Mouse (Mus musculus): ENCODE data around the gene Mepce.
A peak's percentile ranks its signal among the peaks of the same experiment; 100 is the strongest.
"Not testable (repeated sequence)": the region's sequence is repeated elsewhere in the genome, so short reads cannot be mapped to it uniquely, and the experiment has no call there.

The Mepce gene

DNA sequence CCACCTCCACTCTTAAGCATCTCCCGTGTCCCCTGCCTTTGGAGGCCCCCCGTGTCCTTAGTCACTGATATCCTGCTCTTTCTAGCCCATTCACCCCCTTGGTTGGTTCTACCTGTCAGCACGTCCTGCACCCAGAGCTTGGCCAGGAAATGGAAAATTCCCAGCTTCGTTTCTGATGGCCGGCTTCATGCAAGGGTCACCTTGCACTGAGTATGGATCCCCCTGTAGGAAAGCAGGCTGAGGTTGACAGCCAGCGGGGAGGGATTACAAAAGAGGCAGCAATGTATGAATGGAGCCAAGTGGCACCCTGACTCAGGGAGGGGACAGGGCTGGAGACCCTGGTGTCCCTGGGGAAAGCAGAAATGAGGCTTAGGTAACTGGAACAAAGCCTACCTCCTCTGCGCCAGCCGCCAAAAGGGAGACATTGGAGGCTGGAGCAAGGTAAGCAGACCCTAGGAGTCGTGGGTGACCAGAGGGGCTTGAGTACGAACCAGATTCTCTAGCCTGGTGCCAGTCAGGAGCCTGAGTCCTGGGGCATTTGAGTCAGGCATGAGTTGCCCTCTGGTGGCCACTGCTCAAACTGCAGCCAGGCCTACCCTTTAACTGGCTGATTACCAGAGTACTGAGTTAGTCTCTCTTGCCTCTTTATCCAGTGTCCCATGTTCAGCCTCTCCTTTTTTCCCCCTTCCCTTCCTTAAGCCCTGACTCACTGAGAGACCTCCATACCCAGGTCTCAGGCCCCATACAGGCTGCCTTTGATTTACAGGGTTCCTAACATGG, 30.4 kb downstream of the Mepce start:
- peak; percentile 87 for DNase-seq

DNA sequence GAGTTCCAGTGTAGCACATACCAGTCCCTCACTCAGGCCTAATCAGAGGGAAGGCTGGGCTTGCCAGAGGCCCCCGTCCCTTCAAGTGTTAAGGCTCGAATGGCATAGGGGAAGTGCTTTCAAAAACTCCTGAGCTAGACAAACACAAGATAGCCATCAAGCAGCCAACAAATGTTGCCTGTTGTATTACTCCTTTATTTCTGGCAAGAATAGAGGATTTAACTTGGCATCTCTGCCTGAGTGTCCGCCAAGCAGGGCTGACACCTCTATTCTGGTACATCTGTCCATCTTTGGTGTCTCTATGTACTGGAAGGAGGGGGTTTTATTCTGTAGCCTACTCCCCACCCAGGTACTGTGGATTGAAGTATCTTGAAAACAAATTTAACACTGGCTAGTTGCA, 31.3 kb downstream of the Mepce start:
- DNase-seq: peak; percentile 4

DNA sequence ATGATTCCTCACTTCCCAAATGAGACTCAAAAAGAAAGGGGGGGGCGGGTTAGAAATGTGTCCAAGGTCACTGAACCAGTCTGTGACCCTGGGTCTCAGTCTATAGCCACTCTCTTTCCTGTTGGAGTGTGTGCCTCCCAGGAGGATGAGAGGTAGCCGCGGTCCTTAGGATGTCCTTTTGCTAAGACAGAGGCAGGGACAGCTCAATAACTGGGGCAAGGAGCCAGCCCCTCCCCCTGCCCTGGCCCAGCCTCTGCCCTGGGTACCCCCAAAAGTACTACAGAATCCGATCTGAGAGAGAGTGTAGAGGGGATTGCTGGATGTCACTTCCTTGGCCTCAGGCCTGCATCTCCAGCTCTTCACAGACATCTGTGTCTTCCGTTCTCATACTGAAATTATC, 32.0 kb downstream of the Mepce start:
- DNase-seq: peak; percentile 4

DNA sequence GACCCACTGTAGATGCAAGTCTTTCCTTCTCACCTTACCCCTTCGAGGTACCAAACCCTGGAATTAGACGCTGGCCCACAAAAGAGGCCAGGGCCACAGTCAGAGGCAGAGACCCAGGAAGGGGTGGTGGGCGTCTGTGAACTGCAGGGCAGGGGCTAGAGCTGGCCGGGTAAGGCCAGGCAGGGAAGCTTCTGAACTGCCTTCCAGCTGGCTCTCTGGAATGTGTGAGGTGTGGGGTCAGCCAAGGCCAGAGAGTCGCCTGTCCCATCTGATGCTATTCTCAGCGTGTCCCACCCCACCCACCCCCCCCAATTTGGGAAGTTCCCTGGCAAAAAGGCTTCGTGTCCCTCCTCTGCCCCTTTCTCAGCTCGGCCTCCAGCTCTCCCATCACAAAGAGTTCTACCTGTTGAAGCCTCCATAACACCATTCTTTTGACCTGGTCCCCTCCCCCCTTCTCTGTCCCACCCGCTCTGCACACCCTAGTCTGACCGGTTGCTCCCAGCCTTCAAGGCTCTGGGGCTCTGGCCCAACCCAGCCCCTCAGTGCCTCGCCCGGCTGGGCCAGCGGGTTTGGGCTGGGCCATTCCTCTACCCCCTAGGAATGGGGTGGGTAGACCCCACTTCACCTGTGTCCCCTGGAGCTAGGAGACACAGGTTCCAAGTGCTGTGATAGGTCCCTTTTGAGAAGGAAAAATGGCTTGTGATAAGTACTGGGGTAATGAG, 34.2 kb downstream of the Mepce start:
- no peak for DNase-seq

DNA sequence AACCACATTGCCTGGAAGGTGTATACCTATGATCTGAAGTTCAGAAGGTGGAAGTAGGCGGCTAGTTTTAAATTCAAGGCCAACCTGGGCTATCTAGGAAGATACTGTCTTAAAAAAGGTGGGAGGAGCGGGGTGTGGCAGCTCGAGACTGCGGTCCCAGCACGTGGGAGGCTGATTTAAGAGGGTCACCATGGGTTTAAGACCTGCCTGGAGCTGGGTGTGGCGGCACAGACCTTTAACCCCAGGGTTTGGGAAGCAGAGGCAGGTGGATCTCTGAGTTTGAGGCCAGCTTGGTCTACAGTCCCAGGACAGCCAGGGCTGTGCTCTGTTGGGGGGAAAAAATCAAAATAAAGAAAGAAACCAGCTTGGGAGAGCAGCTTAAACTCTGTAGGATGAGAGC, 35.5 kb downstream of the Mepce start:
- no peak for DNase-seq

DNA sequence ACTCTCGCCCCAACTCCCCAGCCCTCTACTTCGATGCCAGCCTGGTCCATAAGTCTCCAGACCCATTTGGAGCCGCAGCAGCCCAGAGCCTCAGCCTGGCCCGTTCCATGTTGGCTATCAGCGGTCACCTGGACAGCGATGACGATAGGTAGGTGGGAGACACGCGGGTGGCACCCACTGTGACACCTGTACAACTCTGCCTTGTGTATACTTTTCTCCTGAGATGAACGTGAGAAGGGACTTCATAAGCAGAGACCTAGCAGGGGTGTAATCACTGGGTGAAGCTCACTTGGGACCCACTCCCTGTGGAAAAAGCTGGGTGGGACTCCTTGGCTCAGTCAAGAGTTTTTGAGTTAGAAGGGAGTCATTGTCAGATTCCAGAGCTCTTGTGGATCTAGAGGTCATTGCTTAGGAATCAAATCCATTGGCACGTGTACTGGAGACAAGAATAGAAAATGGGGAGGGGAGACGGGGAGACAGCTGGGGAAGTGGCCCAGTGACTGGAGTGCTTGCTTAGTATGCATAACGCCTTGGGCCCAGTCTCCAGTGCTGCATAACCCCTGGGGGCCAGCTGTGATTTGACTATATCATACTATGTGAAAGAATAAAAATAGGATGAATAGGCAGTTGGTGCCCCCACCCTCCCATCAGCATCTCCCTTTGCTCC, 36.1 kb downstream of the Mepce start:
- no peak for DNase-seq

DNA sequence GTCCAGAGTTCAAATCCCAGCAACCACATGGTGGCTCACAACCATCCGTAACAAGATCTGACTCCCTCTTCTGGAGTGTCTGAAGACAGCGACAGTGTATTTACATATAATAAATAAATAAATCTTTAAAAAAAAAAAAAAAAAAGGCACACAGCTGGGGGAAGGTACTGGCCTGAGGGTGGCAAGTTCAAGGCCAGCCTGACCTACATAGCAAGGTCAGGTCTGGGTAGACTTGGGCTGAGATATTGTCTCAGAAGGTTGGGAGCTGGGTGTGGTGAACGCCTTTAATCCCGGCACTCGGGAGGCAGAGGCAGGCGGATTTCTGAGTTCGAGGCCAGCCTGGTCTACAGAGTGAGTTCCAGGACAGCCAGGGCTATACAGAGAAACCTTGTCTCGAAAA, 37.2 kb downstream of the Mepce start:
- not testable (repeated sequence) for DNase-seq

DNA sequence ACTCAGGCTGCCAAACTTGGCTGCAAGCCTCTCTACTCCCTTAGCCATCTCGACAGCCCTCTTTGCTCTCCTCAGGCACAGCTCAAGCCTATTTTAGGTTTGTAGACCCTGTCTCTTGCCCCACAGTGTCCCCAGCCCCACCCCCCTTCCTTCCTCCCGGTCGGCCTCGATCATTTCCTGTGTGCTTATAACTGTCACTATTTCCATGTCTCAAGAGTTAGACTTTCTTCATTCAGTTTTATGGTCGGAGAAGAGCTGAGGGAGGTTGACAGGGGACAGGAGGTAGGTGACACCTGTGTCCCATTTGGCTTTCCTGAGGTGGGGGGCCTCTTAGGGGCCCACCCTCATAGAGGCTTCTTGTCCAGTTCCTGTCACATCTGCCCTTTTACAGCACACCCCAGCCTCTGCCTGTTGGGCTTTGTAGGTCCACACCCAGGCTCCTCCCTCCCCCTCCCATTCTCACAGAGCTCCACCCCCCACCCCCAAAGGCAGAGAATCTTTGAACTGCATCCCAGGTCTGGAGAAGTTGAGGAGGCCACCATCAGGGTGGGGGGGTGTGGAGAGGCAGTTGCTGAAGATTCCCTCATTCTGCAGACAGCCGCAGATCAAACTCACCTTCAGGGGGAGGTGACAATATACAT, 38.1 kb downstream of the Mepce start:
- DNase-seq: no peak

DNA sequence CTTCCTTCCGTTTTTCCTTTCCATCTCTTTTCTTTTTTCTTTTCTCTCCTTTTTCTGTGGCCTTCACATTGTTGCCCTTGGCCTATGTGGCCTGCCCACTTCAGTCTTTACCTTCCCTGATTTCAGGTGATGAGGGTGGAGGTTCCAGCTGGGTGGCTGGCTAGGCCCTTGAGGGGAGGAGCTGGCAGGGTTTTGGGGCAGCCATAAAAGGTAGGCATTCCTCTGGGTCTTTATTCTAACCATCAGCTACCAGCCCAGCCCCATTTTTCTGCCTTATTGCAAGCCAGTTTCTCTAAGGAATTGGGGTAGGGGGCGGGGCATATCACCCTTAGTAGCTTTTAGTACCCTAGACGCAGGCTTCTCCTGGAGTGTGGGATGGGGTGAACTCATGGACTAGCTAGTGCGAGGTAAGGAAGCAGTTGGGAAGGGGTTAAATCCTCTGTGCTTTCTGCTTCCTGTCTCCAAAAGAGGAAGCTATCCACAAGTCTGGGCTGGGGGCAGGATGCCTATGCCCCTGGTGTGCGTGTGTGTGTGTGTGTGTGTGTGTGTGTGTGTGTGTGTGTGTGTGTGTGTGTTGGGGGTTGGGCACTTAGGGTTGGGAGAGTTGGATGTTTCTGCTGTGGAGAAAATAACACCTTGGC, 39.2 kb downstream of the Mepce start:
- DNase-seq: peak; percentile 49

DNA sequence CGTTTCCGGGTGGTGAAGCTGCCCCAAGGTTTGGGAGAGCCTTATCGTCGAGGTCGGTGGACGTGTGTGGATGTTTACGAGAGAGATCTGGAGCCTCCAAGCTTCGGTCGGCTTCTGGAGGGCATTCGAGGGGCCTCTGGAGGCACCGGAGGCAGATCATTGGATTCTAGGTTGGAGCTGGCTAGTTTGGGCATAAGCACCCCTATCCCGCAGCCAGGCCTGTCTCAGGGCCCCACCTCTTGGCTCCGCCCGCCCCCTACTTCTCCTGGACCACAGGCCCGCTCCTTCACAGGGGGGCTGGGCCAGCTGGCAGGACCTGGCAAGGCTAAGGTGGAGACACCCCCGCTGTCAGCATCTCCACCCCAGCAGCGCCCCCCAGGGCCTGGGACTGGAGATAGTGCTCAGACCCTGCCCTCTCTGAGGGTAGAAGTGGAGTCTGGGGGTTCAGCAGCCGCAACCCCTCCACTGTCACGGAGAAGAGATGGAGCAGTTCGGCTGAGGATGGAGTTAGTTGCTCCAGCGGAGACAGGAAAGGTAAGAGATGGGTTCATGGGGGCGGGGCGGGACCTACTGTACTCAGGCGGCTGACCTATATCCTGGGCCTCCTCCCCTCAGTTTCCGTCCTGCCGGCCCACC, 40.0 kb downstream of the Mepce start:
- DNase-seq: peak; percentile 47

DNA sequence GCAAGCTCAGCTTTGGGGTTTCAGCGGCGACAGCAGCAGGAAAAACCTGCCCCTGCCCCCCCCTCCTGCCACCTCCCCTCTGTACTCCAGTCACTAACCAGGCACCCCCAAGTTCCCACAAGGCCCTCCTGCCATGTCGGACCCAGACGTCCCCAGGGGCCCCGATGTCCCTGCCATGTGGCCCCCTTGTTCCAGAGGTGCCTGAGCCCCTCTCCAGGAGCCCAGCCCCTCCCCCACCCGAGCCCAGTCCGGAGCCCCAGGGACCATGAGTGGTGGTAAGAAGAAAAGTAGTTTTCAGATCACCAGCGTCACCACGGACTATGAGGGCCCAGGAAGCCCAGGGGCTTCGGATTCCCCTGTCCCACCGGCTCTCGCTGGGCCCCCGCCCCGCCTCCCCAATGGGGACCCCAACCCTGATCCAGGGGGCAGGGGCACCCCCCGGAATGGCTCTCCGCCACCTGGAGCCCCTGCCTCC, 40.6 kb downstream of the Mepce start:
- no peak for DNase-seq

DNA sequence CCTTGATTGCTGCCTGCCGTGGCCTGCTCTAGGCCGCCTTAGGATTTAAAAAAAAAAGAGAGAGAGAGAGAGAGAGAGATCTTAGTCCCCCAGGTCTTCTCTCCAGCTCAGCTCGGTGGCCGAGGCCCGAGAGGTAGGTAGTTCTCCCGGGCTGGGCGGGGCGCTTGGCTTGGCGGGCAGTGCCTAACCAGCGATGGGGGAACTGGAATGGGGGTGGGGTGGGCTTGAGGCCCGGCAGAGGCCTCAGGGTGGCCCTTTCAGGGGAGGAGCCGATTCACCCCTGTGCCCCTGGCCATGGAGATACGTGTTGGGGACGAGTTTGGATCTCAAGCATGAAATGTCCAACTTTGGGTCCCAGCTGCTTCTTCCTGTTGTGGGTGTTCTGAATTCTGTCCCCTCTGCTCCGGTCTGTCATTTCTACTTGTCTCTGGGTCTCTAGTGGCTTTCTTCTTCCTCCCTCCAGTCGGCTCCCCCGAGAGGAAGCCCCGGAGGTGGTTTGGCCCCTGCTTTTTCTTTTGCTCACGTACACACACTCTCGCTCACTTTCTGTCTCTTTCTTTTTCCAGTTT, 41.1 kb downstream of the Mepce start:
- no peak for DNase-seq

DNA sequence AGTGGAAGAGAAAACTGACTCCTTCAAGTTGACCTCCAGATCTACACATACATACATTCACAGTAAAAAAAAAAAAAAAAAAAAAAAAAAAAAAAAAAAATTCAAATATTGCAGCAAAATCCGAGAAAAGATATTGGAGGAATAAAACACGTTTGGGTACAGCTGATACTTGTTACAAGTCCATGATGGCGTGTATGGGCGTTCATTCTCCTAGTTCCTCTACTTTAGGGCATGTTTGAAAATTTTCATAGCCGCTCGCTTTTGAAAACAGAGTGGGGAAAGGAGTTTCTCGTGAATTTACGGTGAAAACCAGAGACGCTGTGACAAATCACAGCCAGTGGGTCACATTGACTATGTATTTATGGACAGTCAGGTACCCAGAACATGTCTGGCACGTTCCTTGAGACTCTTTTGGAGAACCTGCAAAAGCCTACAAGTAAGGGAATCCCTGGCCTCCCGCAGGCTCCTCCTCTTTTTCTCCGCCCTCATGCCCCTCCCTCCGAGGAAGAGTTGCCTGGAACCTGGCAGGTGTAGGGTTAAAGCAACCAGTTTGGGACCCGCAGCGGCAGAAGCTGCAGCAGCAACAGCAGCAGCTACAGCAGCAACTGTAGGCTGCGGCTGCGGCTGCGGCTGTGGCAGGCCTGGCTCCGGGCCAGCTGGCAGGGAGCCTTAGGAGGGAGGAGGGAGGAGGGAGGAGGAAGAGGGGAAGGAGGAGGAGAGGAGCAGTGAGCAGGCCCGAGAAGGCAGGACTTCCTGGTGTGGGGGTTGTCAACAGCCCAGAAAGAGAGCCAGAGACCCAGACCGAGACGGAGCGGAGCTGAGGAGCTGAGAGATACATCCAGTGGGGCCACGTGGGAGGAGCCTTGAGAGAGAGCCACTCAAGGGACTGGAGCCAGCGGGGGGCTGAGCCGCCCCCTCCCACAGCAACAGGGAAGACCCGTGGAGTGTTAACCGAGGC, 42.0 kb downstream of the Mepce start, which contains the start of gene Tsc22d4:
Gene Tsc22d4 (plus strand): TSS at position 517 of the 958 bp plus-strand sequence.
- DNase-seq: peak; percentile 95

DNA sequence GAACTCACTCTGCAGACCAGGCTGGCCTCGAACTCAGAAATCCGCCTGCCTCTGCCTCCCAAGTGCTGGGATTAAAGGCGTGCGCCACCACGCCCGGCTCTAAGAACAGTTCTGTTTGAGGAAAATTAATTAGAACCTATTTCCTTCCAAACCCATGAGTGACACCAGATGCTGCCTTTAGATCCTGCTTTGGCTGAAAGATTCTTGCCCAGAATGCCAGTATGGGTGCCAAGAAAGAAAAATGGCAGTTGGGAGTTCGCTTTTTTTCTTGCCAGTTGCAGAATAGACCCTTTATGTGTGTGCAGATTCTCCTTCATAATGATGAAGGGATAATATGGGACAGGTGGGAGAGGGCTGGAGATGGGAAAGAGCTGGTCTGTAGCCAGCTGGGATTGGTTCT, 43.3 kb downstream of the Mepce start:
- no peak for DNase-seq

DNA sequence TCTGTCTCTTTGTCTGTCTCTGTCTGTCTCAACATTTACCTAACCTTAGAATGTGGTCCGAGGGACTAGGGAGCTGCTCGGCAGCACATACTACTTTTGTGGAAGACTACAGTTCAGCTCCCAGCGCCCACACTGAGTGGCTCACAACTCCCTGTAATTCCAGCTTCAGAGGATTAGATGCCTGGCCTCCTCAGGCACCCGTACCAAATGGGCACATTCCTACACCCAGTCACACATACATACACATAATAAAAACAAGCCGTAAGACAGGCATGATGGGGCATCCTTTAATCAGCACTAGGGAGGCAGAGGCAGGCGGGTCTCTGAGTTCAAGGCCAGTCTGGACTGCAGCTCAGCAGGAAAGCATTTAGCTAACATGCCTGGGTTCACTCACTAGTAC, 44.6 kb downstream of the Mepce start:
- DNase-seq: no peak

DNA sequence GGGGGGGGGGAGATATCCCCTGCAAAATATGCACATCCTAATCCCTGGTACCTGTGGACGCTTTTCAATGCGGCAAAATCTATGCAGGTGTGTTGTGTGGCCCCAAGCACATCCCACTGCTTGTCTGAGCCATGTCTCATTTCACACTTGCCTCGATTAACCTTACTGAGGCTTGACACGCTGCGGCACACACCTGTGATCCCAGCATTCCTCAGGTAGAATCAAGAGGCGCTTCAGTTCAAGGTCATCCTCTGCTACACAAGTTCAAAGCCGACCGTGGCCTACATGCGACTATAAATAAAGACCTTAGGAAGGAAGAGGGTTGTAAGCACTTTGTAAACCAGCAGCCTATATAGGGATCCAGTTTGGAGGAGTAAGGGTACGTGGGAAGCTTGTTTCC, 45.4 kb downstream of the Mepce start:
- no peak for DNase-seq

DNA sequence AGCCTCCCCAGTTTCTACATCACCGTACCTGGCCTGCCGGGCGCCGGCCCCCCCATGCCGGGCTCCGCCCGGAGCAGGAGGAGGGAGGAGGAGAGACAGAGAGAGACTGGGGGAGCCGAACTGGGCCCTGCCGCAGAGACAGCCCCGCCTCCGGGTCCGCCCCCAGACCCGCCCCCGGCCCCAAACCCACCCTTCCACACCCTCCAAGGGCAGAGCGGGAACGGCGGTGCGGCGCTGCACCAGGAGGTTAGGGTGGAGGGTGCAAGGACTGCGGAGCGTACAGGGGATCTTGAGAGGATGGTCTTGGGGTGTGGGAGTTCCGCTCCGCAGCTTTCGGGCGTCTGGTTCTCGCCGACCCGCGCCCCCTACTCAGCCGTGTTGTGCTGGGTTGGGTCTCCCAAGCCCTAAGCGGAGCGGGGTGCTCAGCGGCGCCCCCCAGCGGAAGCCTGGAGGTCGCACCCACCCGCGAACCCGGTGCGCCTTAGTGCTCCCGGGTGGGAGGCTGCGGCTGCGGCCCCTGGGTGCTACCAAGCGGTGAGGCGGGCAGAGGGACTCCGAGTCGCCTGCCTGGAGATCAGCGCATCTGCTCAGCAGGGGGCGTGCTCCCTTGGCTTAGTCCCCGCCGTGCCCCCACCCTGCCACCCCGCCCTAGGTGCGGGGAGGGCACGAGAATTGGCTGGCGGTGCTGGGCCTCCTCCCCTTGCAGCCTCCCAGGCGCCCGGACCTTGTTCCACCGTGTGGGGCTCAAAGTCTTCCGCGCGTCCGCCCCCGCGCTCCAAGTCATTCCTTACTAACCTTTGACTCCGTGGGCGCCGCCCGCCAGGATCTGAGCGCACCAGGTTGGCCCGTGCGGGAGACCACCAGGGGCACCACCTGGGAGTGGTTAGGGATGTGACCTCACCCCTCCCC, 46.2 kb downstream of the Mepce start, which contains the start of gene Nyap1:
Gene Nyap1 (minus strand): TSS at position 585 of the 909 bp plus-strand sequence.
- peak; percentile 91 for DNase-seq

DNA sequence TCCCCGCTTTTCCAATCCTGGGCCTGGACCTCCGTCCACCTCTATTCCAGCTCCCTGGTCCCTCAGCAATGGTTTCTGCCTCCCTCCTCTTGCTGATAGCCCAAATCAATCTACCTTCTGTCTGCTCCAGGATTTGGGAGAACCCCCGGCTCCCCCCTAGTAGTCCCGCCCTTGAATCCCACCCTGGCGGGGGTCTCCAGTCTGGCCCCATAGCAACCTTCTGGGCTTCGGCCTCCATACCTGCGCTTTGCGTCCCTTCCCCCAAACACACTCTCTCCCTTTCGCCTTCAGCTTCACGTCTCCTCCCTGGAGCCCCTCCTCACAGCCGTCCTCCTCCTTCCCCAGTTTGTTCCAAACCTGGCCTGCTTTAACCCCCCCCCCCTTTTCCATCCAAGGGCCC, 46.9 kb downstream of the Mepce start:
- DNase-seq: no peak

DNA sequence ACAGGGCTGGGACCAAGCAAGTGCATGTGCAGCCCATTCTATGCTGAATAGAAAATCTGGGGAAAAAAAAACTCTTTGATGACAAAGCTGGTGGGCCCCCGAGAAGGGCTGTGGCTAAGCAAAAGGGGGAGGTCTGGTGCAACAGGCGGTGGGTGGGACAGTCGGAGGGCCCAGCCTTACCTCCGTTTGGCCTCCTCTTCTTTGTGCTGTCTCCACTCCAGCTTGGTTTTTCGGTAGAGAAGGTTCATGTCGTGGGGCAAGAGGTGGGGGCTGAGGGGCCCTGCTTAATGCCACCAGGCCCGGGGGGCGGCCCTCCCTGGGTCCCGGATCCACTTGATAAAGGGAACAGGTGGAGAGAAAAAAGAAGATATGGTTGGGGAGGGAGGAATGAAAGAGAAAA, 48.0 kb downstream of the Mepce start:
- no peak for DNase-seq
